Mouse (Mus musculus) layer of hippocampus, adult 9-10 months (tissue): ENCODE measurements around the gene Ubap1.

Experiments used
- DNase-seq: peaks from one replicate; pipeline ENCODE4 v3.0.0; 2022; ENCODE audit warnings: low spot score

The Ubap1 gene

DNA sequence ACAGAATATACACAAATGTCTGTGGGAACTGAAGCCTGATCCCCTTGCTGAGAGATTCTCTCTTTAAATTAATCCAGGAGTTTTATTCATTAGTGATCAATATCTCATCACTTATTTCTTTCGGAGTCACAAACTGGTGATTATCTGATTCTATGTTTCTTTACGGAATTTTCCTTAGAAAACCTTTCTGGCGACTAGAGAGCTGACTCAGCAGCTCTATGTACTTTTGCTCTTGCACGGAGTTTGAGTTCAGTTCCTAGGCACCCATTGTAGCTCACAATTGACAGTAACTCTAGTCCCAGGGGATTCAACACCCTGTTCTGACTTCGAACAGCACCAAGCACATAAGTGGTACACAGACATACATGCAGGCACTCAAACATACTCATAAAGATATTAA, 90.1 kb downstream of the Ubap1 start:
- no peak for DNase-seq
